Mouse (Mus musculus): ENCODE data around the gene Fam110a.

DNA sequence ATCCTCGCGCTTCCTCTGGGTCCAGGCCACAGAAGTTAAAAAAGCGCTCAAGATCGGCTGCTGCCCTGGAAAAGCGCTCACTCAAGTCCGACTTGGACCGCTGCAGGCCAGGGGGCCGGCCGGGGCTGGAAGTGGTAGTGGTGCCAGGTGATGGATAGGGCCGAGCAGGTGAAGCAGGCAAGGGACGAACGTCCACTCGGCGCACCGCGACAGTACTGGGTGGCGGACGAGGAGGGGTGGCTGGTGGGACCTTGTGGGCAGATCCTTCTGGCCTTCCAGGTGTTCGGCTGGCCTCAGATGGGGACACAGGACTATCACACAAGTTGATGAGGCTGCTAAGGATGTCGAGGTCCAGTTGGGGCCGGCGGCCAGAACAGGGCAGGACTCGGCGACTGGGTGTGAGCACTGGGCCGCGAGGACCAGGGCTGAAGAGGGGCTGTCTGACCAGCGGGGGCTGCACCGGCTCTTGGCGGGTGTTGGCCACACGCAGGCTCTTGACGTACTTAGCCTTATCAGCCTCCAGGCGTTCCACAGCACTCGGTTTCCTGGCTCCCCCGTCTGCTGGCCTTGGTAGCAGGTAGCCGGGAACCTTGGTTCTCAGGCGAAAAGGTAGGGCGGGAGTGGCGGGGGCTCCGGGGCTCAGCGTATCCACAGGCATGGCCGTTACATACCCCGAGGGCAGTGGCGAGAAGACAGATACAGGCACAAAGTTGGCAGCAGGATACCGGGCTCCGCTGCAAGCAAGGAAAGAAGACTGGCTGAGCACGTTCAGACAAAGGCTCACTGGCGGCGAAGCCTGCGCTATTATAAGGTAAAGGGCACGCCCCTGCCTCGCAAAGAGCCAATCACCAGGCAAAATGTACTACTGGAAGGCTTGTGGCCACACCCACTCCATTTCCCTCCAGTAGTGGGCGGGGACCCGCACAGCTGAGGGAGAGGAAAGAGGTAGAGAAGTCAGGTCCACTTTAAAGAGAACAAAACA, 9.5 kb downstream of the Fam110a start:
- peak; percentile 97 for TF ChIP-seq POLR2A (IDR thresholded peaks at IDR 0.05; ENCODE audit: insufficient read depth, low read depth, low read length)
- no peak for TF ChIP-seq CTCF (IDR thresholded peaks at IDR 0.05)
- peak; percentile 54; the same call in 1 of the 2 replicates for TF ChIP-seq EP300 (IDR thresholded peaks at IDR 0.05; ENCODE audit: insufficient read depth, low read depth, low read length)

All from heart, adult 2 months (tissue).